Mouse (Mus musculus) thymus, adult 2 months (tissue): ENCODE measurements at regions not wholly inside any gene's neighbourhood (a gene's known extent, or its start where the extent isn't known, plus 50 kb on each side); places are given as distances from the start of the nearest gene placed in this dataset.

ENCODE experiments used
- CTCF ChIP-seq: fragments of 200-500 bp; IDR thresholded peaks from 2 replicates; pipeline ENCODE4 v1.5.1; 2012; ENCODE audit warnings: mild to moderate bottlenecking, control low read depth, low read length, moderate library complexity, borderline replicate concordance; ENCODE audit not compliant: control insufficient read depth, poor library complexity, insufficient read depth; ENCODE audit errors: extremely low read depth
- POLR2A ChIP-seq: fragments of 200-500 bp; IDR thresholded peaks from 2 replicates; pipeline ENCODE4 v1.6.1; 2012; ENCODE audit warnings: mild to moderate bottlenecking, low read length, control low read depth, moderate library complexity; ENCODE audit not compliant: control insufficient read depth, poor library complexity, insufficient read depth; ENCODE audit errors: extremely low read depth

GRCm38 (mm10) chr2:50961049-50961448, 187.9 kb downstream of the Rnd3 start:
- TF ChIP-seq CTCF, result no peak
- TF ChIP-seq POLR2A, result no peak
